8 mouse cellular contexts compared by ENCODE assay signal in genomic region chr11:96790681-96791080, GRCm38 (mm10). TPM values are rescaled to one million over a fixed set of nuclear protein-coding genes. Genes with fewer than 3 reads are reported as not detected.
DNase-seq lines count a peak whose midpoint lies in the region; ATAC-seq and TF ChIP-seq lines count a peak whose summit lies in the region.

No protein-coding gene starts in this region.

- peaks cover 4% of the 10 kb centered on the region; the same call in 1 of the 2 replicates for H3K36me3 ChIP-seq in liver, embryonic 11.5 days (ENCODE audit: control insufficient read depth, insufficient read depth, low read length)
- H3K36me3 ChIP-seq in embryonic facial prominence, embryonic 12.5 days: peaks cover 5% of the 10 kb centered on the region; the same call in 1 of the 2 replicates
- no peaks in the 10 kb centered on the region for H3K36me3 ChIP-seq in intestine, embryonic 16.5 days (ENCODE audit: control insufficient read depth, insufficient read depth, low read length)
- H3K36me3 ChIP-seq in myocyte (ENCODE audit: control insufficient read depth, insufficient read depth): no peaks in the 10 kb centered on the region

- H3K79me2 ChIP-seq in myocyte (ENCODE audit: control insufficient read depth, insufficient read depth): peaks cover 64% of the 10 kb centered on the region

- peaks cover 15% of the 10 kb centered on the region for H3K4me1 ChIP-seq in liver, embryonic 11.5 days (replicated peaks; ENCODE audit: control insufficient read depth, insufficient read depth, low read length)
- H3K4me1 ChIP-seq in embryonic facial prominence, embryonic 12.5 days: peaks cover 28% of the 10 kb centered on the region
- peaks cover 15% of the 10 kb centered on the region for H3K4me1 ChIP-seq in intestine, embryonic 16.5 days (ENCODE audit: control insufficient read depth, insufficient read depth, low read length)

- TF ChIP-seq POLR2A in myocyte (IDR thresholded peaks at IDR 0.05; ENCODE audit: insufficient read length, low read depth): no peak

- no peak overlapping the region for H3K27ac ChIP-seq in liver, embryonic 11.5 days (ENCODE audit: low read depth, low read length)
- H3K27ac ChIP-seq in embryonic facial prominence, embryonic 12.5 days: no peak overlapping the region
- no peak overlapping the region for H3K27ac ChIP-seq in intestine, embryonic 16.5 days (ENCODE audit: low read length)

- H3ac ChIP-seq in myocyte (ENCODE audit: control insufficient read depth, insufficient read length): no peak overlapping the region

- DNase-seq in liver, embryonic 11.5 days (ENCODE audit: low spot score): no peak
- no peak for DNase-seq in liver
- no peak for DNase-seq in gastrocnemius, postnatal 36 days
- DNase-seq in left cerebral cortex, adult 8-10 months (ENCODE audit: low spot score in 2 of 2): no peak
- no peak for DNase-seq in adrenal gland, postnatal 25 days

- no peaks in the 10 kb centered on the region for H3K9me3 ChIP-seq in liver, embryonic 11.5 days (ENCODE audit: control insufficient read depth, low read length)
- H3K9me3 ChIP-seq in embryonic facial prominence, embryonic 12.5 days: no peaks in the 10 kb centered on the region
- no peaks in the 10 kb centered on the region for H3K9me3 ChIP-seq in intestine, embryonic 16.5 days (ENCODE audit: control insufficient read depth, low read length)

- H3K4me2 ChIP-seq in liver, embryonic 11.5 days: peak overlapping the region; percentile 95
- peak overlapping the region; percentile 93 for H3K4me2 ChIP-seq in embryonic facial prominence, embryonic 12.5 days (replicated peaks)
- peak overlapping the region; percentile 83 for H3K4me2 ChIP-seq in intestine, embryonic 16.5 days (ENCODE audit: low read depth, low read length)
- peak overlapping the region; percentile 80 for H3K4me2 ChIP-seq in myocyte (ENCODE audit: low read depth)

- no peaks in the 10 kb centered on the region for H3K27me3 ChIP-seq in liver, embryonic 11.5 days (replicated peaks; ENCODE audit: control insufficient read depth, insufficient read depth, low read length)
- H3K27me3 ChIP-seq in embryonic facial prominence, embryonic 12.5 days: no peaks in the 10 kb centered on the region
- no peaks in the 10 kb centered on the region for H3K27me3 ChIP-seq in intestine, embryonic 16.5 days (replicated peaks; ENCODE audit: control insufficient read depth, insufficient read depth, low read length)
- H3K27me3 ChIP-seq in myocyte (ENCODE audit: control insufficient read depth, insufficient read depth, insufficient read length): no peaks in the 10 kb centered on the region

- 9% methylated on average over 1 of the region's 1 CpGs for WGBS in liver, embryonic 11.5 days
- 15% methylated on average over 1 of the region's 1 CpGs for WGBS in embryonic facial prominence, embryonic 12.5 days
- WGBS in intestine, embryonic 16.5 days: 3% methylated on average over 1 of the region's 1 CpGs

- intact Hi-C loops in gastrocnemius, postnatal 36 days (cut with DNase I): no loop called here

- H3K4me3 ChIP-seq in liver, embryonic 11.5 days (ENCODE audit: low read depth, low read length): peak overlapping the region; percentile 75
- peak overlapping the region; percentile 91 for H3K4me3 ChIP-seq in embryonic facial prominence, embryonic 12.5 days
- H3K4me3 ChIP-seq in intestine, embryonic 16.5 days (ENCODE audit: low read length): no peak overlapping the region; the same call in 1 of the 2 replicates
- peak overlapping the region; percentile 85 for H3K4me3 ChIP-seq in myocyte

- no peak overlapping the region; the same call in 1 of the 2 replicates for H3K9ac ChIP-seq in liver, embryonic 11.5 days (ENCODE audit: low read depth, low read length)
- H3K9ac ChIP-seq in embryonic facial prominence, embryonic 12.5 days: peak overlapping the region; percentile 90
- no peak overlapping the region for H3K9ac ChIP-seq in intestine, embryonic 16.5 days (ENCODE audit: low read depth, low read length)

- no peak for ATAC-seq in liver, embryonic 11.5 days (replicated peaks; ENCODE audit: low FRiP score)
- no peak for ATAC-seq in embryonic facial prominence, embryonic 12.5 days (ENCODE audit: insufficient number of reproducible peaks, insufficient read depth, low FRiP score, low TSS enrichment)
- no peak for ATAC-seq in intestine, embryonic 16.5 days

TF ChIP-seq in myocyte, 11 proteins besides CTCF, POLR2A, EP300 and RAD21:
- no peak for TF ChIP-seq USF1 (IDR thresholded peaks at IDR 0.05; ENCODE audit: low read depth)
- TF ChIP-seq CEBPB (IDR thresholded peaks at IDR 0.05; ENCODE audit: insufficient read depth, poor library complexity, severe bottlenecking): no peak
- TF ChIP-seq MYOD1 (IDR thresholded peaks at IDR 0.05; ENCODE audit: control insufficient read depth in 1 of 3, insufficient read length in 2 of 3, low read depth in 2 of 3): no peak
- TF ChIP-seq MAX (IDR thresholded peaks at IDR 0.05; ENCODE audit: low read depth): no peak
- TF ChIP-seq POLR2AphosphoS2 (IDR thresholded peaks at IDR 0.05; ENCODE audit: insufficient read length, low read depth): no peak
- no peak for TF ChIP-seq TCF12 (IDR thresholded peaks at IDR 0.05; ENCODE audit: insufficient read depth, poor library complexity, severe bottlenecking)
TF ChIP-seq in myocyte: peak in this region for 0.

RNA-seq across cellular contexts. Expression of gene Cbx1, which starts 1.8 kb away (rescaled TPM):
- polyA plus RNA-seq in liver, embryonic 11.5 days (2014; fragmentation: Nextera tagmentation; extraction: Ambion mirVana): 76.7 and 82.0 TPM in 2 replicates
- polyA plus RNA-seq in embryonic facial prominence, embryonic 12.5 days (2016; fragmentation: Nextera tagmentation; extraction: Ambion mirVana): 160 and 169 TPM in 2 replicates
- 65.1 and 74.5 TPM in 2 replicates for polyA plus RNA-seq in intestine, embryonic 16.5 days (2015; fragmentation: Nextera tagmentation; extraction: Ambion mirVana)
- 34.6 TPM for polyA plus RNA-seq in myocyte (2012; fragmentation: generic; extraction: Trizol)
- 10 to 100 TPM; 33.3 to 34.3 TPM for total RNA-seq in gastrocnemius, postnatal 36 days (2021)
- 10 to 100 TPM; 36.5 to 43.3 (median 38.9) TPM for total RNA-seq in left cerebral cortex, adult 8-10 months (2022)
- 78.9 and 98.0 TPM in 2 replicates for total RNA-seq in adrenal gland, postnatal 25 days (2021)

RNA-seq across cellular contexts. Expression of gene Snx11, which starts 13.3 kb away (rescaled TPM):
- polyA plus RNA-seq in liver, embryonic 11.5 days (2014; fragmentation: Nextera tagmentation; extraction: Ambion mirVana): 10.5 and 12.0 TPM in 2 replicates
- polyA plus RNA-seq in embryonic facial prominence, embryonic 12.5 days (2016; fragmentation: Nextera tagmentation; extraction: Ambion mirVana): 27.6 and 28.5 TPM in 2 replicates
- polyA plus RNA-seq in intestine, embryonic 16.5 days (2015; fragmentation: Nextera tagmentation; extraction: Ambion mirVana): 11.8 and 13.1 TPM in 2 replicates
- 18.4 TPM for polyA plus RNA-seq in myocyte (2012; fragmentation: generic; extraction: Trizol)
- 10 to 100 TPM; 10.0 to 10.3 TPM for total RNA-seq in gastrocnemius, postnatal 36 days (2021)
- total RNA-seq in left cerebral cortex, adult 8-10 months (2022): 10 to 100 TPM; 38.4 to 49.2 (median 44.4) TPM
- total RNA-seq in adrenal gland, postnatal 25 days (2021): 32.1 and 34.6 TPM in 2 replicates

RNA-seq across cellular contexts. Expression of gene Nfe2l1, which starts 39.1 kb away (rescaled TPM):
- 27.6 and 28.9 TPM in 2 replicates for polyA plus RNA-seq in liver, embryonic 11.5 days (2014; fragmentation: Nextera tagmentation; extraction: Ambion mirVana)
- polyA plus RNA-seq in embryonic facial prominence, embryonic 12.5 days (2016; fragmentation: Nextera tagmentation; extraction: Ambion mirVana): 72.6 and 75.8 TPM in 2 replicates
- polyA plus RNA-seq in intestine, embryonic 16.5 days (2015; fragmentation: Nextera tagmentation; extraction: Ambion mirVana): 51.7 and 52.5 TPM in 2 replicates
- 518 TPM for polyA plus RNA-seq in myocyte (2012; fragmentation: generic; extraction: Trizol)
- total RNA-seq in gastrocnemius, postnatal 36 days (2021): 100 to 1,000 TPM; 374 to 411 TPM
- 100 to 1,000 TPM; 301 to 348 (median 321) TPM for total RNA-seq in left cerebral cortex, adult 8-10 months (2022)
- total RNA-seq in adrenal gland, postnatal 25 days (2021): 492 and 601 TPM in 2 replicates

RNA-seq across cellular contexts. Expression of gene Copz2, which starts 59.0 kb away (rescaled TPM):
- polyA plus RNA-seq in liver, embryonic 11.5 days (2014; fragmentation: Nextera tagmentation; extraction: Ambion mirVana): 33.6 and 41.2 TPM in 2 replicates
- polyA plus RNA-seq in embryonic facial prominence, embryonic 12.5 days (2016; fragmentation: Nextera tagmentation; extraction: Ambion mirVana): 88.9 and 94.3 TPM in 2 replicates
- 76.6 and 81.4 TPM in 2 replicates for polyA plus RNA-seq in intestine, embryonic 16.5 days (2015; fragmentation: Nextera tagmentation; extraction: Ambion mirVana)
- 120 TPM for polyA plus RNA-seq in myocyte (2012; fragmentation: generic; extraction: Trizol)
- total RNA-seq in gastrocnemius, postnatal 36 days (2021): 10 to 100 TPM; 23.1 to 23.6 TPM
- 10 to 100 TPM in 1 of 4 experiments, 1 to 10 TPM in 3; 6.4 to 10.7 (median 6.8) TPM for total RNA-seq in left cerebral cortex, adult 8-10 months (2022)
- total RNA-seq in adrenal gland, postnatal 25 days (2021): 58.0 and 59.0 TPM in 2 replicates
